Comparison of ENCODE assay signal across 20 mouse cellular contexts in the genomic region with DNA sequence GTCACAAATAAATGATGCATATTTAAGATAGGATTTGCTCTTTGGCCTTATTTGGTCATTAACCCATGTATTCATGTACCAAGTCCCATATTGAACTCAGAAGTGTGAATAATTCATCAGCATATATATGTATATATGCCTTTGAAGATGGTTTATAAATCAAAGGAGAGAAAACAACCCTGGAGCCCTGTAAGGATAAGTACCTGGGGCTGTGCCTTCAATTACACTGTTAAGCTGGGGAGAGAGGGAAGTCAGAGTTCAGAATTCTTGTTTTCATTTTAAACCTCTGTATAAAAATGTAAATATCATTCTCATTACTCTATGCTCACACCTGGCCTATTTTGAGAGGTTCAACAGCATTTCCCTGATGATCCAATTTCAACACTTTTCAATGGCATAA.
"Had no signal": no experiment of that assay in that cellular context is flagged by ENCODE, and none has a peak within 500 bp of the region (broad histone marks: within the 10 kb centered on the region; RNA-seq: fewer than 3 reads in every experiment).

No protein-coding gene starts in this region.

- H3K9ac ChIP-seq: limb, embryonic 12.5 days; limb, embryonic 13.5 days; limb, embryonic 15.5 days; liver, embryonic 12.5 days; liver, embryonic 13.5 days; liver, embryonic 14.5 days; liver, embryonic 15.5 days; liver, postnatal 0 days; lung, embryonic 14.5 days; lung, embryonic 15.5 days; neural tube, embryonic 12.5 days had no signal

- H3K27me3 ChIP-seq: limb, embryonic 12.5 days; limb, embryonic 13.5 days; limb, embryonic 15.5 days; liver, embryonic 12.5 days; liver, embryonic 13.5 days; liver, embryonic 15.5 days; lung, embryonic 15.5 days; megakaryocyte, embryonic 14.5 days; neural tube, embryonic 12.5 days had no signal

- ATAC-seq: liver, embryonic 12.5 days; liver, postnatal 0 days; lung, postnatal 0 days had no signal

- H3K4me1 ChIP-seq: limb, embryonic 10.5 days; limb, embryonic 12.5 days; limb, embryonic 13.5 days; limb, embryonic 15.5 days; liver, embryonic 12.5 days; liver, embryonic 13.5 days; liver, embryonic 15.5 days; lung, embryonic 15.5 days; megakaryocyte, embryonic 14.5 days; neural tube, embryonic 12.5 days had no signal

- H3K27ac ChIP-seq: left cerebral cortex, adult 2 months; limb, embryonic 10.5 days; limb, embryonic 12.5 days; limb, embryonic 13.5 days; limb, embryonic 15.5 days; liver, embryonic 12.5 days; liver, embryonic 13.5 days; liver, embryonic 14.5 days; liver, embryonic 15.5 days; lung, embryonic 15.5 days; macrophage; midbrain, embryonic 10.5 days; neural tube, embryonic 12.5 days had no signal

- H3K9me3 ChIP-seq: limb, embryonic 10.5 days; limb, embryonic 12.5 days; limb, embryonic 13.5 days; limb, embryonic 15.5 days; liver, embryonic 12.5 days; liver, embryonic 13.5 days; liver, embryonic 15.5 days; lung, embryonic 15.5 days; midbrain, embryonic 10.5 days; neural tube, embryonic 12.5 days had no signal

- H3K36me3 ChIP-seq: limb, embryonic 10.5 days; limb, embryonic 12.5 days; limb, embryonic 13.5 days; limb, embryonic 15.5 days; liver, embryonic 12.5 days; liver, embryonic 13.5 days; liver, embryonic 15.5 days; lung, embryonic 15.5 days; midbrain, embryonic 10.5 days; neural tube, embryonic 12.5 days had no signal

- H3K4me2 ChIP-seq: limb, embryonic 12.5 days; limb, embryonic 13.5 days; limb, embryonic 15.5 days; liver, embryonic 11.5 days; liver, embryonic 12.5 days; liver, embryonic 13.5 days; liver, embryonic 15.5 days; lung, embryonic 14.5 days; lung, embryonic 15.5 days; midbrain, embryonic 11.5 days; neural tube, embryonic 12.5 days had no signal

- H3K4me3 ChIP-seq: left cerebral cortex, adult 2 months; limb, embryonic 10.5 days; limb, embryonic 12.5 days; limb, embryonic 13.5 days; limb, embryonic 15.5 days; liver, embryonic 12.5 days; liver, embryonic 13.5 days; liver, embryonic 15.5 days; lung, embryonic 15.5 days; megakaryocyte, embryonic 14.5 days; midbrain, embryonic 10.5 days; myocyte; neural tube, embryonic 12.5 days had no signal
